17 mouse cellular contexts compared by ENCODE assay signal in genomic region chr11:87752307-87752706, GRCm38 (mm10). TPM values are rescaled to one million over a fixed set of nuclear protein-coding genes. Genes with fewer than 3 reads are reported as not detected.
A peak's percentile ranks its signal among the peaks of the same experiment; 100 is the strongest.
DNase-seq lines count a peak whose midpoint lies in the region; ATAC-seq lines count a peak whose summit lies in the region.
"Had no signal": no experiment of that assay in that cellular context is flagged by ENCODE, and none has a peak within 500 bp of the region (broad histone marks: within the 10 kb centered on the region; RNA-seq: fewer than 3 reads in every experiment).

No protein-coding gene starts in this region.

- H3K4me2 ChIP-seq in midbrain, embryonic 11.5 days, result no peak overlapping the region
- no peak overlapping the region for H3K4me2 ChIP-seq in midbrain, embryonic 13.5 days (replicated peaks)
- H3K4me2 ChIP-seq in liver, embryonic 16.5 days (ENCODE audit: low read depth, low read length), result peak overlapping the region; percentile 85
- H3K4me2 ChIP-seq: lung, embryonic 15.5 days had no signal

- H3K27me3 ChIP-seq in heart, embryonic 10.5 days (ENCODE audit: insufficient read depth, poor library complexity, severe bottlenecking), result 0 out of 2 replicates have a peak, but pooled peaks cover 3% of the 10 kb centered on the region
- no peaks in the 10 kb centered on the region for H3K27me3 ChIP-seq in midbrain, embryonic 11.5 days (ENCODE audit: control insufficient read depth, insufficient read depth, low read length)
- no peaks in the 10 kb centered on the region for H3K27me3 ChIP-seq in midbrain, embryonic 13.5 days
- H3K27me3 ChIP-seq in liver, embryonic 16.5 days (ENCODE audit: control insufficient read depth, insufficient read depth, low read depth, low read length), result no peaks in the 10 kb centered on the region
- H3K27me3 ChIP-seq: lung, embryonic 15.5 days had no signal

- ATAC-seq in midbrain, embryonic 11.5 days (ENCODE audit: low FRiP score), result no peak
- no peak for ATAC-seq in midbrain, embryonic 13.5 days
- ATAC-seq in liver, embryonic 16.5 days (ENCODE audit: low read depth), result no peak

- H3K4me1 ChIP-seq in heart, embryonic 10.5 days, result peaks cover 29% of the 10 kb centered on the region
- no peaks in the 10 kb centered on the region for H3K4me1 ChIP-seq in midbrain, embryonic 11.5 days (ENCODE audit: control insufficient read depth, insufficient read depth, low read length)
- no peaks in the 10 kb centered on the region for H3K4me1 ChIP-seq in midbrain, embryonic 13.5 days (replicated peaks)
- peaks cover 73% of the 10 kb centered on the region for H3K4me1 ChIP-seq in liver, embryonic 16.5 days (ENCODE audit: control insufficient read depth, low read depth, low read length)

- no peak for DNase-seq in heart, embryonic 10.5 days (ENCODE audit: low spot score)
- DNase-seq in heart, adult 8-10 months (ENCODE audit: low spot score), result no peak
- DNase-seq in midbrain, embryonic 11.5 days (ENCODE audit: low spot score, missing footprints), result peak; percentile 49
- peak; percentile 74 for DNase-seq in R1 (ENCODE audit: low read depth, low spot score)
- no peak for DNase-seq in left cerebral cortex, postnatal 25 days (ENCODE audit: low spot score in 2 of 2)
- no peak for DNase-seq in urinary bladder, postnatal 4 days (ENCODE audit: low spot score in 2 of 2)
- DNase-seq: adrenal gland, postnatal 25 days; cerebellum, postnatal 36 days; heart, postnatal 36 days; right cerebral cortex, adult 18-20 months had no signal

- H3K9me3 ChIP-seq in heart, embryonic 10.5 days, result no peaks in the 10 kb centered on the region
- H3K9me3 ChIP-seq in midbrain, embryonic 11.5 days (ENCODE audit: control insufficient read depth, low read length), result no peaks in the 10 kb centered on the region
- H3K9me3 ChIP-seq in midbrain, embryonic 13.5 days, result no peaks in the 10 kb centered on the region
- no peaks in the 10 kb centered on the region for H3K9me3 ChIP-seq in liver, embryonic 16.5 days (replicated peaks; ENCODE audit: control insufficient read depth, low read length)
- H3K9me3 ChIP-seq: lung, embryonic 15.5 days had no signal

- no peak overlapping the region for H3K4me3 ChIP-seq in heart, embryonic 10.5 days
- H3K4me3 ChIP-seq in midbrain, embryonic 11.5 days (ENCODE audit: low read depth, low read length), result no peak overlapping the region
- no peak overlapping the region for H3K4me3 ChIP-seq in midbrain, embryonic 13.5 days (replicated peaks)
- H3K4me3 ChIP-seq in liver, embryonic 16.5 days (ENCODE audit: low read depth, low read length), result peak overlapping the region; percentile 59
- H3K4me3 ChIP-seq: layer of hippocampus, adult 2 months; lung, embryonic 15.5 days had no signal

- H3K36me3 ChIP-seq in heart, embryonic 10.5 days, result no peaks in the 10 kb centered on the region
- no peaks in the 10 kb centered on the region for H3K36me3 ChIP-seq in midbrain, embryonic 11.5 days (ENCODE audit: control insufficient read depth, insufficient read depth, low read length)
- H3K36me3 ChIP-seq in midbrain, embryonic 13.5 days, result no peaks in the 10 kb centered on the region
- peaks cover 7% of the 10 kb centered on the region for H3K36me3 ChIP-seq in liver, embryonic 16.5 days (ENCODE audit: control insufficient read depth, insufficient read depth)
- H3K36me3 ChIP-seq: lung, embryonic 15.5 days had no signal

- H3K27ac ChIP-seq in heart, embryonic 10.5 days, result peak overlapping the region; percentile 69; the same call in 1 of the 2 replicates
- H3K27ac ChIP-seq in midbrain, embryonic 11.5 days (ENCODE audit: low read depth, low read length), result no peak overlapping the region
- H3K27ac ChIP-seq in midbrain, embryonic 13.5 days, result no peak overlapping the region
- H3K27ac ChIP-seq in liver, embryonic 16.5 days (ENCODE audit: low read length), result peak overlapping the region; percentile 99
- H3K27ac ChIP-seq: layer of hippocampus, adult 2 months; lung, embryonic 15.5 days had no signal

- 80% methylated on average over 1 of the region's 1 CpGs for WGBS in heart, embryonic 10.5 days
- WGBS in midbrain, embryonic 11.5 days, result 70% methylated on average over 1 of the region's 1 CpGs
- 89% methylated on average over 1 of the region's 1 CpGs for WGBS in midbrain, embryonic 13.5 days
- WGBS in liver, embryonic 16.5 days (ENCODE audit: insufficient replicate concordance), result 24% methylated on average over 1 of the region's 1 CpGs

- H3K9ac ChIP-seq in midbrain, embryonic 11.5 days (ENCODE audit: low read length), result no peak overlapping the region
- H3K9ac ChIP-seq in midbrain, embryonic 13.5 days (replicated peaks), result no peak overlapping the region
- H3K9ac ChIP-seq in liver, embryonic 16.5 days (ENCODE audit: low read depth, low read length), result peak overlapping the region; percentile 77
- H3K9ac ChIP-seq: lung, embryonic 15.5 days had no signal

- intact Hi-C loops in left cerebral cortex, postnatal 25 days (cut with DNase I), result loop anchor here (10.0 kb wide), 1 partner anchor 538 kb away; no protein-coding TSS in a partner anchor

RNA-seq across cellular contexts. Expression of gene Tspoap1, which starts 8.0 kb away (rescaled TPM):
- 0.95 and 1.5 TPM in 2 replicates for polyA plus RNA-seq in heart, embryonic 10.5 days (2016; fragmentation: Nextera tagmentation; extraction: Ambion mirVana)
- under 1 TPM in 3 of 4 experiments, not detected in 1; 0.14 to 0.25 (median 0.22) TPM for total RNA-seq in heart, adult 8-10 months (2022)
- polyA plus RNA-seq in midbrain, embryonic 11.5 days (2014; fragmentation: Nextera tagmentation; extraction: Ambion mirVana), result 7.0 and 9.0 TPM in 2 replicates
- 41.1 and 48.7 TPM in 2 replicates for polyA plus RNA-seq in midbrain, embryonic 13.5 days (2015; fragmentation: Nextera tagmentation; extraction: Ambion mirVana)
- polyA plus RNA-seq in liver, embryonic 16.5 days (2015; fragmentation: Nextera tagmentation; extraction: Ambion mirVana), result 1.7 and 2.7 TPM in 2 replicates
- total RNA-seq in left cerebral cortex, postnatal 25 days (2021), result 100 to 1,000 TPM; 165 to 189 TPM

RNA-seq across cellular contexts. Expression of gene Supt4a, which starts 15.0 kb away (rescaled TPM):
- polyA plus RNA-seq in heart, embryonic 10.5 days (2016; fragmentation: Nextera tagmentation; extraction: Ambion mirVana), result 122 and 151 TPM in 2 replicates
- 10 to 100 TPM; 37.1 to 52.2 (median 38.0) TPM for total RNA-seq in heart, adult 8-10 months (2022)
- 148 and 163 TPM in 2 replicates for polyA plus RNA-seq in midbrain, embryonic 11.5 days (2014; fragmentation: Nextera tagmentation; extraction: Ambion mirVana)
- 165 and 177 TPM in 2 replicates for polyA plus RNA-seq in midbrain, embryonic 13.5 days (2015; fragmentation: Nextera tagmentation; extraction: Ambion mirVana)
- 180 and 196 TPM in 2 replicates for polyA plus RNA-seq in liver, embryonic 16.5 days (2015; fragmentation: Nextera tagmentation; extraction: Ambion mirVana)
- total RNA-seq in left cerebral cortex, postnatal 25 days (2021), result 10 to 100 TPM; 69.9 to 86.3 TPM

RNA-seq across cellular contexts. Expression of gene Mpo, which starts 41.1 kb away (rescaled TPM):
- 5.8 and 11.8 TPM in 2 replicates for polyA plus RNA-seq in heart, embryonic 10.5 days (2016; fragmentation: Nextera tagmentation; extraction: Ambion mirVana)
- under 1 TPM in 1 of 4 experiments, not detected in 3; 0.89 TPM for total RNA-seq in heart, adult 8-10 months (2022)
- polyA plus RNA-seq in midbrain, embryonic 11.5 days (2014; fragmentation: Nextera tagmentation; extraction: Ambion mirVana), result 2.6 and 2.9 TPM in 2 replicates
- polyA plus RNA-seq in midbrain, embryonic 13.5 days (2015; fragmentation: Nextera tagmentation; extraction: Ambion mirVana), result 0.31 and 0.41 TPM in 2 replicates
- polyA plus RNA-seq in liver, embryonic 16.5 days (2015; fragmentation: Nextera tagmentation; extraction: Ambion mirVana), result 420 and 425 TPM in 2 replicates
- not detected for total RNA-seq in left cerebral cortex, postnatal 25 days (2021)
- total RNA-seq: adrenal gland, postnatal 25 days; gastrocnemius, postnatal 25 days; heart, postnatal 36 days; layer of hippocampus, adult 2 months; neutrophil, adult 5-6 weeks had no signal
- polyA plus RNA-seq: activated CD4-positive, CD25-positive, alpha-beta regulatory T cell, adult 4 months had no signal

Comparison
In these comparisons a context has a peak if more than half of its experiments do, and no peak if none do; other contexts are left out.
1. DNase-seq: peak in midbrain, embryonic 11.5 days (single experiment) and R1 (single experiment); none in heart, embryonic 10.5 days (single experiment), heart, adult 8-10 months (single experiment), left cerebral cortex, postnatal 25 days (0 of 2) and urinary bladder, postnatal 4 days (0 of 2).
2. H3K27ac ChIP-seq: peak in heart, embryonic 10.5 days (single experiment) and liver, embryonic 16.5 days (single experiment); none in midbrain, embryonic 11.5 days (single experiment) and midbrain, embryonic 13.5 days (single experiment).
3. RNA of gene Mpo, which starts 41.1 kb away (polyA plus RNA-seq): 420 to 425 TPM in liver, embryonic 16.5 days; 5.8 to 11.8 TPM in heart, embryonic 10.5 days, 2.6 to 2.9 TPM in midbrain, embryonic 11.5 days and 0.31 to 0.41 TPM in midbrain, embryonic 13.5 days; every median in the first group is over 10 times any median in the second.